Mouse (Mus musculus) effector memory CD4-positive, alpha-beta T cell, adult 7 months (primary cell): ENCODE results near the gene Gm15130. TPM values are rescaled to one million over a fixed set of nuclear protein-coding genes. Genes with fewer than 3 reads are reported as not detected.

ENCODE experiments used
- polyA plus RNA-seq: library from polyadenylated mRNA; unstranded; fragments of 100-300 nt; shearing (Covaris generic); gene quantifications from one replicate; pipeline ENCODE4 v1.2.1, GENCODE M21; 2017

The Gm15130 gene
- not detected for polyA plus RNA-seq

GRCm38 (mm10) chr2:111152836-111153235, at the start of gene Gm15130:
Gm15130 (minus strand) TSS chr2:111152936.

GRCm38 (mm10) chr2:111105882-111106281, 46.9 kb downstream of the Gm15130 start, which contains the start of gene Gm13941:
Gm13941 (minus strand) TSS chr2:111105982.

Other genes starting within 250 kb of the Gm15130 start
- gene Ano3, start 202.0 kb downstream of the Gm15130 start, polyA plus RNA-seq: 0.21 TPM
- gene Gm13941, start 47.0 kb downstream of the Gm15130 start, polyA plus RNA-seq: not detected
- gene 4930430A15Rik, start 76.7 kb upstream of the Gm15130 start, polyA plus RNA-seq: not detected
- not detected for gene Olfr1275, start 82.3 kb upstream of the Gm15130 start, polyA plus RNA-seq
- gene Olfr1276, start 101.6 kb upstream of the Gm15130 start, polyA plus RNA-seq: not detected
- not detected for gene Olfr1277, start 121.2 kb upstream of the Gm15130 start, polyA plus RNA-seq
- gene Olfr1278, start 137.2 kb upstream of the Gm15130 start, polyA plus RNA-seq: not detected
- gene Olfr1279, start 147.7 kb upstream of the Gm15130 start, polyA plus RNA-seq: not detected
- not detected for gene Olfr1280, start 161.1 kb upstream of the Gm15130 start, polyA plus RNA-seq
- gene Olfr1281, start 173.6 kb upstream of the Gm15130 start, polyA plus RNA-seq: not detected
- gene Olfr1282, start 183.1 kb upstream of the Gm15130 start, polyA plus RNA-seq: not detected
- gene Olfr1283, start 213.9 kb upstream of the Gm15130 start, polyA plus RNA-seq: not detected
- not detected for gene Olfr1284, start 222.6 kb upstream of the Gm15130 start, polyA plus RNA-seq